Mouse (Mus musculus): ENCODE data around the gene Cap1. TPM values are rescaled to one million over a fixed set of nuclear protein-coding genes. Genes with fewer than 3 reads are reported as not detected.

Cap1 gene
- polyA plus RNA-seq, 1 experiment from 2014 or later = 52.2 TPM

DNA sequence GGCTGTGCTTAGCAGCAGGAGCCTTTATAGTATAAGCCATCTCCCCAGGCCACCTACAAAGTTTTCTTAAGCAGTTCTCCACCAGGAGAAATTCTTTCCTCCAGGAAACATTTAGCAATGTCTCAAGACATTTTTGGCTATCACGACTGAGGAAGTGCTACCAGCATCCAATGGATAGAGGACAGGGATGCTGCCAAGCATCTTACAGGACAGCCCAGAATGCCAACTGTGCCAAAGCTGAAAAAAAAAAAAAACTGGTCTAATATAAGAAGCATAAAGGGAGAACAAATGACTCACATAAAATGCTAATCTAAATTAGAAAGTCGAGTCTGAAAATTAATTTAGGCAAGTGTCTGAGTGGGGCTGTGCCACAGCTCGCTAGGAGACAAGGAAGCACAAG, 3.3 kb downstream of the Cap1 start:
- Histone ChIP-seq H3K9ac (ENCODE audit: low read depth, low read length) (no peak overlapping the region), H3K36me3 (ENCODE audit: control insufficient read depth, insufficient read depth, low read length) (no peaks in the 10 kb centered on the region), H3K27me3 (replicated peaks; ENCODE audit: control insufficient read depth, insufficient read depth, low read length) (no peaks in the 10 kb centered on the region), H3K27ac (ENCODE audit: low read depth, low read length) (no peak overlapping the region), H3K4me3 (ENCODE audit: low read depth, low read length) (no peak overlapping the region), H3K9me3 (ENCODE audit: control insufficient read depth, low read length) (no peaks in the 10 kb centered on the region), H3K4me1 (replicated peaks; ENCODE audit: control insufficient read depth, insufficient read depth, low read length) (peaks cover 14% of the 10 kb centered on the region), H3K4me2 (peak overlapping the region; percentile 6; the same call in 1 of the 2 replicates)
- ATAC-seq (replicated peaks; ENCODE audit: low FRiP score) (no peak), DNase-seq (ENCODE audit: low spot score) (no peak)
- 75% methylated on average over 3 of the region's 3 CpGs for WGBS

DNA sequence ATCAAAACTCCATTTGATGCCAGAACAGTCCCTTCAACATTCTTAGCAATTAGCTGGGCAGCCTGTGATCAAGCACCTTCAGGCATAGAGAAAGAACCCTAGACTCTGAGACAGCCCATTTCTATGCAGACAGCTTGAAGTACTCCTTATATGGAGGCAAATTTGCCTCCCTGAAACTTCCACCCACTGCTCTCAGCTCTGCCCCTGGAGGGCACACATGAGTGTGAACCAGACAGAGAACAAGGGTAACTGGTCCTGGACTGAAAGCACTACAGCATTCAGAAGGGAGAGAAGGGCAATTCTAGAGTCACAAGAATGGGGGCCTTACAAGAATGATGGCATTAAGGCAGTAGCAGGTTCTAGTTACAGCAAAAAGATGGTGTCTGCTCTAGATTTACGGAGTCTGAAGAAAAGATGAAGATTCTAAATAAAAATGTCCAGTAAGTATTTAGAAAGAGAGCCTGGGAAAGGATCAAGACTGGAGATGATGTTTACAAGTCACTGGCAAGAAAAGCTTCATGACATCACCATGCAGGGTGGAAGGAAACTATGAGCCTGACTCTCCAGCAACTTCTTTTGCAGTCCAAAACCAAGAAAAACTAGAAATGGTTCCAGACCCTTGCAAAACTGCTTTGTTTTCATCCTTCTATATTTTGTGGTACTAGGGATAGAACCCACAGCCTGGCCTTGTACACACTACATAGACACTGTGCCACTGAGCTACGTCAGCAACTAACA, 7.4 kb downstream of the Cap1 start:
- no peak overlapping the region for H3K4me2 ChIP-seq
- H3K36me3 ChIP-seq (ENCODE audit: control insufficient read depth, insufficient read depth, low read length) = no peaks in the 10 kb centered on the region
- H3K9ac ChIP-seq (ENCODE audit: low read depth, low read length) = no peak overlapping the region
- WGBS = 92% methylated on average over 2 of the region's 2 CpGs
- no peaks in the 10 kb centered on the region for H3K9me3 ChIP-seq (ENCODE audit: control insufficient read depth, low read length)
- H3K4me3 ChIP-seq (ENCODE audit: low read depth, low read length) = no peak overlapping the region
- no peak for ATAC-seq (replicated peaks; ENCODE audit: low FRiP score)
- peaks cover 10% of the 10 kb centered on the region for H3K4me1 ChIP-seq (replicated peaks; ENCODE audit: control insufficient read depth, insufficient read depth, low read length)
- H3K27ac ChIP-seq (ENCODE audit: low read depth, low read length) = no peak overlapping the region
- no peaks in the 10 kb centered on the region for H3K27me3 ChIP-seq (replicated peaks; ENCODE audit: control insufficient read depth, insufficient read depth, low read length)
- DNase-seq (ENCODE audit: low spot score) = no peak

DNA sequence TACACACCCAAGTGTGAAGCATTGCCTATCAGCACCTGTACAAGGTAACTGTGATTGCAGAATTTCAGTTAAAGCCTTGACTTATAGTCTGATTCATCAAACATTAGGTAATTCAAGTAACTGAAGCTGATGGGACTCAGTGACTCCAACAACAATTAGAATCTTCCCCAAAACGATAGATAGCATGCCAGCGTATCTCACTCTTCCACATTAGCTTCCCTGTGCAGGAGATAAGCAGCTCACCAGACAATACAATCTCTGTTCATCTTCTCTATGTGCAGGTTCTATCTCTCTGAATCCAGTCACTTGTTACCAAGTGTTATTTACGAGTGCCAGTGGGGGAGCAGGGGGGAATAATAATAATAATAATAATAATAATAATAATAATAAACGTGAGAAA, 12.3 kb downstream of the Cap1 start:
- H3K4me1 ChIP-seq (replicated peaks; ENCODE audit: control insufficient read depth, insufficient read depth, low read length) = peaks cover 29% of the 10 kb centered on the region
- no peaks in the 10 kb centered on the region for H3K9me3 ChIP-seq (ENCODE audit: control insufficient read depth, low read length)
- H3K9ac ChIP-seq (ENCODE audit: low read depth, low read length) = no peak overlapping the region
- H3K36me3 ChIP-seq (ENCODE audit: control insufficient read depth, insufficient read depth, low read length) = peaks cover 19% of the 10 kb centered on the region
- ATAC-seq (replicated peaks; ENCODE audit: low FRiP score) (peak; percentile 49), DNase-seq (ENCODE audit: low spot score) (no peak)
- H3K27me3 ChIP-seq (replicated peaks; ENCODE audit: control insufficient read depth, insufficient read depth, low read length) = no peaks in the 10 kb centered on the region
- 45% methylated on average over 4 of the region's 4 CpGs for WGBS
- H3K4me3 ChIP-seq (ENCODE audit: low read depth, low read length) = no peak overlapping the region
- H3K27ac ChIP-seq (ENCODE audit: low read depth, low read length) = no peak overlapping the region; the same call in 1 of the 2 replicates
- H3K4me2 ChIP-seq = peak overlapping the region; percentile 60

DNA sequence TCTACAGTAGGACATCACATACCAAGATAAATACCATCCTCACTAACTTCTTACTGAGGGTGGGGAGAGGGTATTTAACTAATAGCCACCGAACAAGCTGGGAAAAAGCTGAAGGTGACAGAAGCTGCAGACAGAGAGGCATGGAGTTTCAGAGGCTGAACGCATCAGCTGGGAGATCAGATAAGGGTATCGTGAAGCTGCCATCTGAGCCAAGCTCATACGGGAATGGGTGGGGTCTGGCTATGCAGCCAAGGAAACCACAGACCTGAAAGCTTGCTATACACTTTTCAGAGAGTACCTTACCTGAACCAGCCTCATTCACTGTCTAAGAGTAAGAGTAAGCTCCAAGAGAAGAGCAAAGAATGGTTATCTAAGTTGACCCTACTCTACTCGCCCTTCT, 12.9 kb downstream of the Cap1 start:
- Histone ChIP-seq H3K9ac (ENCODE audit: low read depth, low read length) (no peak overlapping the region), H3K36me3 (ENCODE audit: control insufficient read depth, insufficient read depth, low read length) (peaks cover 22% of the 10 kb centered on the region), H3K27ac (ENCODE audit: low read depth, low read length) (no peak overlapping the region; the same call in 1 of the 2 replicates), H3K27me3 (replicated peaks; ENCODE audit: control insufficient read depth, insufficient read depth, low read length) (no peaks in the 10 kb centered on the region), H3K4me3 (ENCODE audit: low read depth, low read length) (peak overlapping the region; percentile 3; the same call in 1 of the 2 replicates), H3K4me1 (replicated peaks; ENCODE audit: control insufficient read depth, insufficient read depth, low read length) (peaks cover 29% of the 10 kb centered on the region), H3K9me3 (ENCODE audit: control insufficient read depth, low read length) (no peaks in the 10 kb centered on the region), H3K4me2 (peak overlapping the region; percentile 60)
- DNase-seq (ENCODE audit: low spot score) (no peak), ATAC-seq (replicated peaks; ENCODE audit: low FRiP score) (peak; percentile 80)
- 32% methylated on average over 5 of the region's 5 CpGs for WGBS

DNA sequence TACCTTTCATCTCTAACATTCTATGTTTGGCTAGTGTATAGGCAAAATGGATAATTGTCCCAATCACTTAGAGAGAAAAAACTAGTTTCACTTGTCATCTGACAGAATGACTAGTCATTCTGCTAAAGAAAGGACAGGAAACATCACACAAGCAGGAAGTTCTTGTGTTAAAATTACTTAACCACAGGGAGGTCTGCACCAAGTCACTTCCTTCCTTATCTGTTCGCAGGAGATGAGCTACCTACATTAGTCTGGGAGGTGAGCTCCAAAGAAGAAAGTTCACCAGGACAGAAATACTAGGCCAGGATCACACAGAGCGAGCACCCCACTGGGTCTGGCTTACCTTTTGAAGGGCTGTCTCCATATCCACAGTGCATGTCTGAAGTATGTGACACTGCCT, 13.9 kb downstream of the Cap1 start:
- no peaks in the 10 kb centered on the region for H3K9me3 ChIP-seq (ENCODE audit: control insufficient read depth, low read length)
- no peak overlapping the region for H3K9ac ChIP-seq (ENCODE audit: low read depth, low read length)
- 0 out of 2 replicates have a peak overlapping the region, but pooled peaks have one; percentile 13 for H3K27ac ChIP-seq (ENCODE audit: low read depth, low read length)
- 57% methylated on average over 2 of the region's 2 CpGs for WGBS
- no peaks in the 10 kb centered on the region for H3K27me3 ChIP-seq (replicated peaks; ENCODE audit: control insufficient read depth, insufficient read depth, low read length)
- 0 out of 2 replicates have a peak, but pooled peaks have one; percentile 10 for ATAC-seq (replicated peaks; ENCODE audit: low FRiP score)
- peaks cover 25% of the 10 kb centered on the region for H3K36me3 ChIP-seq (ENCODE audit: control insufficient read depth, insufficient read depth, low read length)
- peak overlapping the region; percentile 22; the same call in 1 of the 2 replicates for H3K4me2 ChIP-seq
- no peak overlapping the region for H3K4me3 ChIP-seq (ENCODE audit: low read depth, low read length)
- peaks cover 29% of the 10 kb centered on the region for H3K4me1 ChIP-seq (replicated peaks; ENCODE audit: control insufficient read depth, insufficient read depth, low read length)
- DNase-seq (ENCODE audit: low spot score) = no peak

DNA sequence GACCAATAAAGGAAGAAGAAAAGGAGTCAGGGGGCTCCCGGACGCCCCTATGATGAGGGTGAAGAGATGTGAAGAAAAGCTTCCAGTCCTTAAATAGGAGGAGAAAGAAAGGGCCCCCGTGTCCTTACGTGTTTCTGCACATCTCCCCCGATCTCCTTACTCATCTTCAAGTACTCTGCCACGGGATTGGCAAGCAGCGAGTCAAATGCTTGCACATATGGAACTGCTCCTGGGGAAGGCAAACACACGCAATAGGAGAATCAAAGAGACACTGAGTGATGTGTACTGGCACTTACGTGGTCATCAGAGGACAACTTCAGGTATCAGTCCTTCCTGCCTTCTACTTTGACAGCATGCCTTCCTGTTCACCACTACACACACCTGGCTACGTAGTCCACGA, 14.6 kb downstream of the Cap1 start:
- no peak overlapping the region for H3K4me2 ChIP-seq
- 81% methylated on average over 11 of the region's 11 CpGs for WGBS
- peaks cover 30% of the 10 kb centered on the region for H3K36me3 ChIP-seq (ENCODE audit: control insufficient read depth, insufficient read depth, low read length)
- H3K9me3 ChIP-seq (ENCODE audit: control insufficient read depth, low read length) = no peaks in the 10 kb centered on the region
- ATAC-seq (replicated peaks; ENCODE audit: low FRiP score) = no peak
- no peak overlapping the region for H3K27ac ChIP-seq (ENCODE audit: low read depth, low read length)
- DNase-seq (ENCODE audit: low spot score) = no peak
- H3K27me3 ChIP-seq (replicated peaks; ENCODE audit: control insufficient read depth, insufficient read depth, low read length) = no peaks in the 10 kb centered on the region
- H3K9ac ChIP-seq (ENCODE audit: low read depth, low read length) = no peak overlapping the region
- H3K4me1 ChIP-seq (replicated peaks; ENCODE audit: control insufficient read depth, insufficient read depth, low read length) = peaks cover 26% of the 10 kb centered on the region
- H3K4me3 ChIP-seq (ENCODE audit: low read depth, low read length) = no peak overlapping the region

DNA sequence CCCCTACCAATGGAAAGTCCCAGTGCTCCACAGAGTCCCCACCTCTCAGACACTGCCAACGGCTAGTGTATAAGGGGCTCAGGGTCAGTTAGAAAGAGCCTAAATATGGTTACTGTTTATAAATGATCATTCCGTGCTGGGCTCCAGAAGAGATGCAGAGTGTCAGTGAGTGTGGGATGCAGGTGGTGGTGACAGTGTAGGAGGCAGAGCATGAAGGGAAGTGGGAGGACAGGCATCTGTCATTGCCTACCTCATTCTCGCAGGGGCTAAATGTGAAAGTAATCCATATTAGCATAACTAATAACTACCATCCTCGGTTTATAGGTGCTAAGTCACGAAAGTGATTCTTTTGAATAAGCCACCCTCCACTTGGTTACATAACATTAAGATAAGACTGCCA, 15.1 kb downstream of the Cap1 start:
- H3K4me3 ChIP-seq (ENCODE audit: low read depth, low read length) = no peak overlapping the region
- H3K9ac ChIP-seq (ENCODE audit: low read depth, low read length) = no peak overlapping the region
- H3K36me3 ChIP-seq (ENCODE audit: control insufficient read depth, insufficient read depth, low read length) = peaks cover 31% of the 10 kb centered on the region
- no peak overlapping the region for H3K27ac ChIP-seq (ENCODE audit: low read depth, low read length)
- DNase-seq (ENCODE audit: low spot score) (no peak), ATAC-seq (replicated peaks; ENCODE audit: low FRiP score) (no peak)
- no peaks in the 10 kb centered on the region for H3K9me3 ChIP-seq (ENCODE audit: control insufficient read depth, low read length)
- H3K4me2 ChIP-seq = no peak overlapping the region
- 86% methylated on average over 5 of the region's 5 CpGs for WGBS
- H3K4me1 ChIP-seq (replicated peaks; ENCODE audit: control insufficient read depth, insufficient read depth, low read length) = peaks cover 26% of the 10 kb centered on the region
- no peaks in the 10 kb centered on the region for H3K27me3 ChIP-seq (replicated peaks; ENCODE audit: control insufficient read depth, insufficient read depth, low read length)

DNA sequence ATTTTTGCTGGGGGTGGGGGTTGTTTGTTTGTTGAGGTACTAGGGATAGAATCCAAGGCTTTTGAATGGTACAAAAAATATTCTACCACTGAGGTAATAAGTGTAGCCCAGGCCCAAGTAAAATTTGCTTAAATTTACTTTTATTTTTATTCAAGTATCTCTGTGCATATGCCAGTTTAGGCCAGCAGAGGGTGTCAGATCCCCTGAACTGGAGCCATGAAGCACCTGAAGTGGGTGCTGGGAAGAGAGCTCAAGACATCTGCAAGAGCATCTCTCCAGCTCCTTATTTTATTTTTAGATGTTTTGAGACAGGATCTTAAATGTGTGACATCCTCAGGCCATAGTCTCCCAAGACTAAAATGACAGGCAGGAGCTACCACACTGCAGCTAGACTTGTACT, 15.8 kb downstream of the Cap1 start:
- Histone ChIP-seq H3K36me3 (ENCODE audit: control insufficient read depth, insufficient read depth, low read length) (peaks cover 37% of the 10 kb centered on the region), H3K27ac (ENCODE audit: low read depth, low read length) (no peak overlapping the region), H3K27me3 (replicated peaks; ENCODE audit: control insufficient read depth, insufficient read depth, low read length) (no peaks in the 10 kb centered on the region), H3K4me2 (no peak overlapping the region), H3K4me1 (replicated peaks; ENCODE audit: control insufficient read depth, insufficient read depth, low read length) (peaks cover 26% of the 10 kb centered on the region), H3K4me3 (ENCODE audit: low read depth, low read length) (no peak overlapping the region), H3K9ac (ENCODE audit: low read depth, low read length) (no peak overlapping the region), H3K9me3 (ENCODE audit: control insufficient read depth, low read length) (no peaks in the 10 kb centered on the region)
- ATAC-seq (replicated peaks; ENCODE audit: low FRiP score) (no peak), DNase-seq (ENCODE audit: low spot score) (no peak)

DNA sequence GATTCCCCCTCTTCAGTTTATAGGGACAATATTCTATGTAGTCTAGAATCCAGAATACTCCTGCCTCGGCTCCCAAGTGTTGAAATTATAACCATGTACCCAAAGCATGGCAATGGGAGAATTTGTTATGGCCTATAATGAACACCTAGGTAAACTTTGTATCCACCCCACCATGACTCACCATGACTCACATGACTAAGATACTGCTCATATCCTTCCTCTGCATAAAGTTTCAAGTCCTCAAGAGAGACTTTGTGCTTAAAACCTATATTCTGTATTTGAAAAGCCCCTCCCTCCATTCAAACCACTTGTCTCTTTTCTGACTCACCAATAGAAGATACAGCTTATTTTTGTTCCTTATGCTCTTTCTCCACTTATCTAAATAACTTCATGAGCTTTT, 17.8 kb downstream of the Cap1 start:
- Histone ChIP-seq H3K4me1 (replicated peaks; ENCODE audit: control insufficient read depth, insufficient read depth, low read length) (peaks cover 14% of the 10 kb centered on the region), H3K4me2 (no peak overlapping the region), H3K4me3 (ENCODE audit: low read depth, low read length) (no peak overlapping the region), H3K36me3 (ENCODE audit: control insufficient read depth, insufficient read depth, low read length) (peaks cover 48% of the 10 kb centered on the region), H3K27me3 (replicated peaks; ENCODE audit: control insufficient read depth, insufficient read depth, low read length) (no peaks in the 10 kb centered on the region), H3K27ac (ENCODE audit: low read depth, low read length) (no peak overlapping the region), H3K9ac (ENCODE audit: low read depth, low read length) (no peak overlapping the region), H3K9me3 (ENCODE audit: control insufficient read depth, low read length) (no peaks in the 10 kb centered on the region)
- ATAC-seq (replicated peaks; ENCODE audit: low FRiP score) (no peak), DNase-seq (ENCODE audit: low spot score) (no peak)
- 91% methylated on average over 1 of the region's 1 CpGs for WGBS
